Mouse (Mus musculus): ENCODE data around the gene Cpa1.

Gene Cpa1

GRCm38 (mm10) chr6:30621986-30622389 is 17.0 kb upstream of the Cpa1 start:
- no peak for DNase-seq (ENCODE audit: low spot score)

- no peak for DNase-seq (ENCODE audit: low spot score)
These were observed 14.3 kb upstream of the Cpa1 start for GRCm38 (mm10) chr6:30624763-30625162.

DNA sequence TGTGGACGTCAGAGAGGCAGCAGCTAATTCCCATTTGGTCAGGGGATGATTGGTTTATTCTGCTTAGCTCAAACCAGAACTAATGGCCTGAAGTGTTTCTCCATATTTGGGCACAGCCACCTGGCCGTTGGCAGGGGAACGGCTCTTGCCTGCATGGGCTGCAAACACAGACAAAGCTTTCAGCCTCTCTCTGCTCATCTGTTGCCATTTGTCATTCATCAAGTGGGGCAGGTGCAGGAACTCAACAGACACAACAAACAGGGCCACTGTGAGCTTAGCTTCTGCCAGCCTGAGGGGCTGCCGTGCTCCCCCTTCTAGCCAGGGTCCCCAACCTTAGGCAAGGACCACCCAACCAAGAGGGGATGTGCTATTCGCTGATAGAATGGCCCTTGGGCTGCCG is 10.9 kb upstream of the Cpa1 start:
- DNase-seq (ENCODE audit: low spot score) = no peak

- DNase-seq (ENCODE audit: low spot score) = no peak
These were observed 9.0 kb upstream of the Cpa1 start for GRCm38 (mm10) chr6:30629989-30630388.

DNA sequence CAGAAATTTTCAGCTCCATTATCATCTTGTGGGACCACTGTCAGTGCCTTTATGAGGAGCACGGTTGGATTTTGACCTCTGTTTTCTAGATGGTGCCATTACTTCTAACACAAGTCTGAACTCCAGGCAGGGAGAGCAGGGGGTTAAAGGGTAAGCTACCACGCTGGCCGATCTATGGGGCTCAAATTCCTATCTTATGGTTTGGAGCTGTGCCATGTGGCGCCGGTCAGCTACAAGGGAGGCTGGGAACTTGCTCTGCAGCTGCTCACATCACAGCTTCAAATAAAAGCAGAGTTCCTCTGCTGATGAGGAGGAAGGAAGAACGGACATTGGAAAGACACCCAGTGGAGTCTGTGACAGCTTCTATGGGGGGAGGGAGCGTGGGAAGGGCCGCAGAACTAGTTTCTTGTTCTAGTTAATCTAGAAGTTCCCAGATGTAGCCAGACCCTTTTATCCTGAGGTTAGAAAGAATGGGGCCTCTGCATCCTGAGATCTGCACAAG is 3.6 kb upstream of the Cpa1 start:
- DNase-seq (ENCODE audit: low spot score) = no peak

DNA sequence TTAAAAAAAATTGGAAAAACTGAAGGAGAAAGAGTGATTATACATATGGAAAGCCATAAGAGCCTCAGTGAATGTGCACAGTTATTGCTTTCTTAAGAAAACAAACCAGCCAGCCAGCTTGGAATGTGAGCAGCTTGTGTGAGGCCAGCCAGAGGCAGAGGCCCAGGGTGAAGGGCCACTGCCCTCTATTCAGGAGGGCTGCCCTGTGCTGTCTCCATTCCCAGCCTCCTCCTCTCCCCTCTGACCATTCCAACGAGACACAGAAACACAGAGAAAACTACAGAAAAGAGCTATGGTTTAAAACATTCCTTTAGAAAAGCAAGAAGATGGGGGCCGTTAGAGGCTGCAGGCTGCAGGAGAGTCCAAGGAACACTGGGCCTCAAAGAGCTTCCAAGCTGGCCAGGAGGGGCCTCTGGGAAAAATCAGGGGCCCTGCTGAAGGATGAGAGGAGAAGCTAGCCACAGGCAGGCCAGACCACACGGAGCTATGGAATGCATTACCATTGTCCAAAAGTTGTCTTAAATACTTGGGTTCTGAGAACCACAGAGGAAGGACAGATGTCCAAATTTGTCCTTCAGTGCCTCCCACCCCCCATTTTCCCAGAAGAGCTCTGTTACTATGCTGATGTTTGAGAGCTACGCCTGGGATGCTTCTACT is 2.7 kb upstream of the Cpa1 start:
- DNase-seq (ENCODE audit: low spot score) = no peak

DNA sequence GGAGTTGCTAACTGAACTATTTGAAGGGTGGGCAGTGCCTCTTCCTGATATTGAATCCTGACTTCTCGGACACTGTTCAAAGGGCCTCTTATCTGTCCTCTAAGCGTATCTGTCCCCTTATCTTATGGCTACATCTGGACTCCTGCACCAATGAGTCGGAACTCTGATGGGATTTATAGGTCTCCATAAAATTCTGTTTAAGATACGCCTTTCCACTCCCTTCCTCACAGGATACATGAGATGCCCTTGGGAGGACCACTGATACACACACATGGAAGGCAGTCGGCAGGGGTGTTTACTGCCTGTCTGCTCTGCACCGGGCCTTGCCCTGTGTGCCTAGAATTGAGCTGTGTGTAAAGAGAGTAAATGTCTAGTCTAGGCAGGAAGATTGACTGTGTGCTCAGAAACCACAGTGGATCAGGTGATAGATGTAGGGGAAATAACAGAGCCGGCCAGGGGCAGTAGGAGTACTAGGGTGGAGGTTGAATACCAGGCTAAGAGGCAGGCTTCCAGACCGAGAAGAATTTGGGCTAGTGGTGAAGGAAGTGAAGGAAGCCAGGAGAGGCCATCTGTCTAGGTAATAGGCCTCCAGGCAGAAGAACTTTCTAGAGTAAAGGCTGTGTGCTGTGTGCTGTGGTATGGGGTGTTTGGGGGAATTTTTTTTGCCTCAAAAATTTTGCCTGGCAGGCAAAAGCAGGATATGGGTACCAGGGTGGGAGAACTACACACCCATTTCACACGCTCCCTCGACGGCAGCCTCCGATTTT is 4.9 kb downstream of the Cpa1 start:
- no peak for DNase-seq (ENCODE audit: low spot score)

DNA sequence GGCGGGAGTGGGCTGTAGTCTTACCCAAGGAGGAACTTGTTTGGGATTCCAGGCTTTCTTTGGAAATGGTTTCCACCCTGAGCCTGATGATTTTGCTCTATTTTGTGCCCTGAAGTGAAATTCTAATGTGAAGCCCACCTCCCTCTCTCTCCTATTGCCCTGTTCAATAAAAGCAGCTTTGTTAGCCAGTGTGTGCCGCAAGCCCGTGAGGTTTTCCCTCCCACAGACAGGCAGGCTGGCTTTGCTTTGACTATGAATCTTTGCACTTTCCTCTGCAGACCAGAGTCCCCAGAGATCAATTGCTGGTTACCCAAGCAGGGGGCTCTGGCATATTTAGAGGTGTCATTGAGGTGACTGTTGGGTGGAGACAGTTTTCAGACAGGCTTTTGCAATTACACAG is 5.4 kb downstream of the Cpa1 start:
- no peak for DNase-seq (ENCODE audit: low spot score)

GRCm38 (mm10) chr6:30645379-30645778 is 6.4 kb downstream of the Cpa1 start:
- no peak for DNase-seq (ENCODE audit: low spot score)

GRCm38 (mm10) chr6:30649651-30650296 is 10.8 kb downstream of the Cpa1 start:
- no peak for DNase-seq (ENCODE audit: low spot score)

- no peak for DNase-seq (ENCODE audit: low spot score)
These were observed 13.6 kb downstream of the Cpa1 start for GRCm38 (mm10) chr6:30652425-30653188.

- DNase-seq (ENCODE audit: low spot score) = no peak
These were observed 14.5 kb downstream of the Cpa1 start for GRCm38 (mm10) chr6:30653518-30653917.

DNA sequence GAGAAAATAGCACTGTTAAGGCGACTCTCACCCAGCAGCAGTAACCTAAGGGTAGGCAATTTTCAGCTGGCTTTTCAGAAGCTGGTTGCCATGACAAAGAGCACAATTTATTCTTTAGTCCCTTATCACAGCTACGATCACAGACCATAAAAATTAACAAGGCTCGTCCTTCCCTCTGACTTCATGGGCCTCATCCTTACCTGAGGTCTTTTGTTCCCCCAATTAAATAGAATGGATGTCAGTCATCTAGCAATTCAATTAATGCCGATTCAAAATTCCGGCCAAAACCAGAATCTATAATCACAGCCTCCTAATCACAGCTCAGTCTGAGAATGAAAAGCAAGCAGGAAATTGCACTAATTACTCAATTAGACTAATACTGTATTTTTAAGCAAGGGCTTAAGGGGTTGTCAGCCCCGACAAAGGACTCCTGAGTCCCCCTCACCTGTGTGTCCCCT is 15.4 kb downstream of the Cpa1 start:
- no peak for DNase-seq (ENCODE audit: low spot score)

GRCm38 (mm10) chr6:30654932-30655331 is 15.9 kb downstream of the Cpa1 start:
- no peak for DNase-seq (ENCODE audit: low spot score)

- DNase-seq (ENCODE audit: low spot score) = no peak
These were observed 18.3 kb downstream of the Cpa1 start for GRCm38 (mm10) chr6:30657279-30657678.

- DNase-seq (ENCODE audit: low spot score) = no peak
These were observed 19.6 kb downstream of the Cpa1 start for GRCm38 (mm10) chr6:30658619-30659018.

DNA sequence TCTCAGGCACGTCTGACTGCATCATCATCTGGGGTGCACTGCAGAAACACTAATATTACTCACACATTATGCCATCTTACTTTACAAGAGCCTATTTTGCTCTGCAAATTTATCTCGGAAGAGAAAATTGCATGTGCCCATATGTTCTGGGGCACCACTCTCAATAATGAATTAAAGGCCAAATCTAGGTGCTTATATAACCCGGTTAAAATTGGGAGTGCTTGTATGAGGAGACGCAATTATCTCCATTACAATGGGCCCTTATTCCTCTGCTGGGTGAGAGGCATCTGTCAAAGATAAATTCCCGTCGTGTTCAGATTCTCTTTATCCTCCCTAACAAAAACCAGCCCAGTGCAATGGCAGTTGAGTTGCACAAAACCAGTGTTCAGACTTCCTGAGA is 25.8 kb downstream of the Cpa1 start:
- no peak for DNase-seq (ENCODE audit: low spot score)

- no peak for DNase-seq (ENCODE audit: low spot score)
These were observed 26.3 kb downstream of the Cpa1 start for GRCm38 (mm10) chr6:30665296-30665695.

GRCm38 (mm10) chr6:30666043-30666442 is 27.0 kb downstream of the Cpa1 start:
- no peak for DNase-seq (ENCODE audit: low spot score)

- DNase-seq (ENCODE audit: low spot score) = no peak
These were observed 28.6 kb downstream of the Cpa1 start for GRCm38 (mm10) chr6:30667585-30667984.

GRCm38 (mm10) chr6:30671696-30672095 is 32.7 kb downstream of the Cpa1 start:
- no peak for DNase-seq (ENCODE audit: low spot score)
